ENCODE assay signal across 13 mouse cellular contexts in genomic region chr6:72100171-72100570, GRCm38 (mm10). TPM values are rescaled to one million over a fixed set of nuclear protein-coding genes. Genes with fewer than 3 reads are reported as not detected.
DNase-seq lines count a peak whose midpoint lies in the region; ATAC-seq lines count a peak whose summit lies in the region.
"Had no signal": no experiment of that assay in that cellular context is flagged by ENCODE, and none has a peak within 500 bp of the region (broad histone marks: within the 10 kb centered on the region; RNA-seq: fewer than 3 reads in every experiment).

No protein-coding gene starts in this region.

- no peaks in the 10 kb centered on the region for H3K27me3 ChIP-seq in heart, embryonic 13.5 days (replicated peaks)
- H3K27me3 ChIP-seq in neural tube, embryonic 12.5 days (replicated peaks), result no peaks in the 10 kb centered on the region
- H3K27me3 ChIP-seq in liver, embryonic 13.5 days, result no peaks in the 10 kb centered on the region
- H3K27me3 ChIP-seq: limb, embryonic 12.5 days; Patski had no signal

- no peak for ATAC-seq in heart, embryonic 13.5 days (ENCODE audit: extremely low read depth, insufficient number of reproducible peaks, low FRiP score, low TSS enrichment)
- ATAC-seq in neural tube, embryonic 12.5 days (ENCODE audit: low FRiP score, low read depth), result no peak
- no peak for ATAC-seq in liver, embryonic 13.5 days (ENCODE audit: low read depth)
- ATAC-seq: hindbrain, embryonic 16.5 days; Patski had no signal

- peak overlapping the region; percentile 95 for H3K4me2 ChIP-seq in heart, embryonic 13.5 days
- H3K4me2 ChIP-seq in neural tube, embryonic 12.5 days (replicated peaks), result peak overlapping the region; percentile 18; the same call in 1 of the 2 replicates
- H3K4me2 ChIP-seq in liver, embryonic 13.5 days, result peak overlapping the region; percentile 82

- no peaks in the 10 kb centered on the region for H3K9me3 ChIP-seq in heart, embryonic 13.5 days
- H3K9me3 ChIP-seq in neural tube, embryonic 12.5 days, result no peaks in the 10 kb centered on the region
- H3K9me3 ChIP-seq in liver, embryonic 13.5 days (replicated peaks), result no peaks in the 10 kb centered on the region
- H3K9me3 ChIP-seq: limb, embryonic 12.5 days had no signal

- peaks cover 75% of the 10 kb centered on the region for H3K4me1 ChIP-seq in heart, embryonic 13.5 days
- peaks cover 21% of the 10 kb centered on the region for H3K4me1 ChIP-seq in neural tube, embryonic 12.5 days
- peaks cover 79% of the 10 kb centered on the region for H3K4me1 ChIP-seq in liver, embryonic 13.5 days (replicated peaks)

- 68% methylated on average over 5 of the region's 5 CpGs for WGBS in heart, embryonic 13.5 days
- 53% methylated on average over 5 of the region's 5 CpGs for WGBS in neural tube, embryonic 12.5 days
- WGBS in liver, embryonic 13.5 days (ENCODE audit: insufficient replicate concordance), result 69% methylated on average over 5 of the region's 5 CpGs

- DNase-seq in heart, adult 8-10 months (ENCODE audit: low spot score), result no peak
- DNase-seq in neural tube, embryonic 10.5 days (ENCODE audit: extremely low spot score, low spot score), result no peak
- no peak for DNase-seq in liver, embryonic 13.5 days
- peak; percentile 74 for DNase-seq in telencephalon, adult 2 months (ENCODE audit: low read depth, low spot score)
- DNase-seq in testis, postnatal 14 days (ENCODE audit: low spot score), result no peak
- DNase-seq: gastrocnemius, adult 2 months; kidney, adult 2 months; spleen, adult 18-20 months had no signal

- H3K27ac ChIP-seq in heart, embryonic 13.5 days (replicated peaks), result no peak overlapping the region; the same call in 1 of the 2 replicates
- H3K27ac ChIP-seq in neural tube, embryonic 12.5 days, result no peak overlapping the region
- peak overlapping the region; percentile 99 for H3K27ac ChIP-seq in liver, embryonic 13.5 days

- H3K9ac ChIP-seq in heart, embryonic 13.5 days, result peak overlapping the region; percentile 92
- no peak overlapping the region for H3K9ac ChIP-seq in neural tube, embryonic 12.5 days
- peak overlapping the region; percentile 99 for H3K9ac ChIP-seq in liver, embryonic 13.5 days
- H3K9ac ChIP-seq: limb, embryonic 12.5 days had no signal

- peak overlapping the region; percentile 84 for H3K4me3 ChIP-seq in heart, embryonic 13.5 days
- no peak overlapping the region for H3K4me3 ChIP-seq in neural tube, embryonic 12.5 days
- peak overlapping the region; percentile 97 for H3K4me3 ChIP-seq in liver, embryonic 13.5 days (replicated peaks)
- H3K4me3 ChIP-seq: gastrocnemius, adult 2 months had no signal

- 0 out of 2 replicates have a peak, but pooled peaks cover under 1% of the 10 kb centered on the region for H3K36me3 ChIP-seq in heart, embryonic 13.5 days
- no peaks in the 10 kb centered on the region for H3K36me3 ChIP-seq in neural tube, embryonic 12.5 days
- H3K36me3 ChIP-seq in liver, embryonic 13.5 days, result peaks cover 11% of the 10 kb centered on the region
- H3K36me3 ChIP-seq: limb, embryonic 12.5 days had no signal

RNA-seq across cellular contexts. Expression of gene St3gal5, which starts 2.8 kb away (rescaled TPM):
- 50.2 and 50.8 TPM in 2 replicates for polyA plus RNA-seq in heart, embryonic 13.5 days (2015; fragmentation: Nextera tagmentation; extraction: Ambion mirVana)
- total RNA-seq in heart, adult 8-10 months (2022), result 10 to 100 TPM; 60.4 to 74.1 (median 71.4) TPM
- 49.3 and 49.4 TPM in 2 replicates for polyA plus RNA-seq in neural tube, embryonic 12.5 days (2016; fragmentation: Nextera tagmentation; extraction: Ambion mirVana)
- polyA plus RNA-seq in liver, embryonic 13.5 days (2015; fragmentation: Nextera tagmentation; extraction: Ambion mirVana), result 179 and 192 TPM in 2 replicates

Comparison
In these comparisons a context has a peak if more than half of its experiments do, and no peak if none do; other contexts are left out.
1. H3K4me2 ChIP-seq: peak in every context shown above with its lines; median percentile 95 in heart, embryonic 13.5 days; 82 in liver, embryonic 13.5 days; 18 in neural tube, embryonic 12.5 days.